Mouse (Mus musculus): ENCODE measurements around the gene Capn1.

Capn1 gene

GRCm38 (mm10) chr19:6038326-6038725, 22.6 kb upstream of the Capn1 start:
- DNase-seq (ENCODE audit: low read depth, low spot score): no peak

- DNase-seq (ENCODE audit: low read depth, low spot score): no peak
Observed at GRCm38 (mm10) chr19:6037695-6038094, 22.0 kb upstream of the Capn1 start.

GRCm38 (mm10) chr19:6035966-6036585, 20.4 kb upstream of the Capn1 start:
- DNase-seq (ENCODE audit: low read depth, low spot score): no peak

GRCm38 (mm10) chr19:6030520-6031280, 15.0 kb upstream of the Capn1 start:
- DNase-seq (ENCODE audit: low read depth, low spot score): no peak

- DNase-seq (ENCODE audit: low read depth, low spot score): no peak
Observed at GRCm38 (mm10) chr19:6029426-6029825, 13.7 kb upstream of the Capn1 start.

GRCm38 (mm10) chr19:6028991-6029390, 13.3 kb upstream of the Capn1 start:
- no peak for DNase-seq (ENCODE audit: low read depth, low spot score)

- no peak for DNase-seq (ENCODE audit: low read depth, low spot score)
Observed at GRCm38 (mm10) chr19:6023930-6024329, 8.2 kb upstream of the Capn1 start.

- no peak for DNase-seq (ENCODE audit: low read depth, low spot score)
Observed at GRCm38 (mm10) chr19:6023059-6023458, 7.4 kb upstream of the Capn1 start.

- no peak for DNase-seq (ENCODE audit: low read depth, low spot score)
Observed at GRCm38 (mm10) chr19:6020276-6020675, 4.6 kb upstream of the Capn1 start.

GRCm38 (mm10) chr19:6018142-6019089, 2.7 kb upstream of the Capn1 start:
- peak; percentile 90 for DNase-seq (ENCODE audit: low read depth, low spot score)

- peak; percentile 22 for DNase-seq (ENCODE audit: low read depth, low spot score)
Observed at GRCm38 (mm10) chr19:6016532-6016931, 835 bp upstream of the Capn1 start.

GRCm38 (mm10) chr19:6014991-6015510, 646 bp downstream of the Capn1 start:
- DNase-seq (ENCODE audit: low read depth, low spot score): peak; percentile 86

- no peak for DNase-seq (ENCODE audit: low read depth, low spot score)
Observed at GRCm38 (mm10) chr19:6013691-6014090, 2.0 kb downstream of the Capn1 start.

GRCm38 (mm10) chr19:6009137-6009536, 6.6 kb downstream of the Capn1 start:
- DNase-seq (ENCODE audit: low read depth, low spot score): no peak

- DNase-seq (ENCODE audit: low read depth, low spot score): no peak
Observed at GRCm38 (mm10) chr19:6007013-6007412, 8.7 kb downstream of the Capn1 start.

- no peak for DNase-seq (ENCODE audit: low read depth, low spot score)
Observed at GRCm38 (mm10) chr19:6005541-6005940, 10.2 kb downstream of the Capn1 start.

GRCm38 (mm10) chr19:5999969-6000368, 15.7 kb downstream of the Capn1 start:
- no peak for DNase-seq (ENCODE audit: low read depth, low spot score)

- DNase-seq (ENCODE audit: low read depth, low spot score): no peak
Observed at GRCm38 (mm10) chr19:5998180-5998579, 17.5 kb downstream of the Capn1 start.

GRCm38 (mm10) chr19:5994711-5995110, 21.0 kb downstream of the Capn1 start:
- DNase-seq (ENCODE audit: low read depth, low spot score): no peak

GRCm38 (mm10) chr19:5992012-5992411, 23.7 kb downstream of the Capn1 start:
- no peak for DNase-seq (ENCODE audit: low read depth, low spot score)

GRCm38 (mm10) chr19:5991467-5991866, 24.2 kb downstream of the Capn1 start:
- no peak for DNase-seq (ENCODE audit: low read depth, low spot score)

- no peak for DNase-seq (ENCODE audit: low read depth, low spot score)
Observed at GRCm38 (mm10) chr19:5990921-5991320, 24.8 kb downstream of the Capn1 start.

Measured in CD4-positive helper T cell, adult 2 months (primary cell).